Mouse (Mus musculus) bone marrow macrophage, adult 2 months (primary cell): ENCODE data around the gene Exosc6.

Experiments used
- CTCF ChIP-seq: IDR thresholded peaks from 2 replicates; pipeline ENCODE4 v1.5.1; 2012; ENCODE audit warnings: low read depth, mild to moderate bottlenecking, low read length, moderate library complexity
- POLR2A ChIP-seq: IDR thresholded peaks from 2 replicates; pipeline ENCODE4 v1.6.1; 2012; ENCODE audit warnings: mild to moderate bottlenecking, low read depth, low read length, borderline replicate concordance

DNA sequence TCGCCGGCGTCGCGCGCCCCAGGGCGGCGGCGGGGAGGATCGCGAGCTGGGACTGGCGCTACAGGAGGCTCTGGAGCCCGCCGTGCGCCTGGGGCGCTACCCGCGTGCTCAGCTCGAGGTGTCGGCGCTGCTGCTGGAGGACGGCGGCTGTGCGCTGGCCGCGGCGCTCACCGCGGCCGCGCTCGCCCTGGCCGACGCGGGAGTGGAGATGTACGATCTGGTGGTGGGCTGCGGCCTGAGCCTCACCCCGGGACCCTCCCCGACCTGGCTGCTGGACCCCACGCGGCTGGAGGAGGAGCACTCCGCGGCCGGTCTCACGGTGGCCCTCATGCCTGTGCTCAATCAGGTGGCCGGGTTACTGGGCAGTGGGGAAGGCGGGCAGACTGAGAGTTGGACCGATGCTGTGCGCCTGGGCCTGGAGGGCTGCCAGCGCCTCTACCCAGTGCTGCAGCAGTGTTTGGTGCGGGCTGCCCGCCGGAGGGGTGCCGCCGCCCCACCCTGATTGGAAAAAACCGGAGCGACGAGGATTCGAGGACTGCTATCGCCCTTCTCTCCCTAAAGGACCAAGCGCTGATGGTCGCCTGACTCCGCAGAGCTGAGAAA, 653 bp downstream of the Exosc6 start:
- TF ChIP-seq CTCF (no peak), POLR2A (no peak)
